Mouse (Mus musculus): ENCODE data around the gene Aqp5.

GRCm38 (mm10) chr15:99611563-99611962 lies 21.0 kb downstream of the Aqp5 start:
- TF ChIP-seq CTCF (IDR thresholded peaks at IDR 0.05; ENCODE audit: low read depth, low read length) (no peak), POLR2A (IDR thresholded peaks at IDR 0.05; ENCODE audit: borderline replicate concordance, low read depth, low read length) (no peak)

Data from bone marrow macrophage, adult 2 months (primary cell).